Mouse (Mus musculus) hindbrain, embryonic 15.5 days (tissue): ENCODE measurements at regions not wholly inside any gene's neighbourhood (a gene's known extent, or its start where the extent isn't known, plus 50 kb on each side); places are given as distances from the start of the nearest gene placed in this dataset.

ENCODE experiments used
- ATAC-seq: fragments of 200-750 bp; cut with Nextera tagmentation; 2 replicates; pipeline ENCODE4 v1.8.0; 2017; ENCODE audit warnings: low read depth, moderate number of reproducible peaks, moderate TSS enrichment; ENCODE audit not compliant: low FRiP score
- H3K27ac ChIP-seq: fragments of 300-500 bp; sonication (generic); replicated peaks from 2 replicates; pipeline ENCODE4 v1.5.1; 2015; ENCODE audit warnings: mild to moderate bottlenecking, inconsistent platforms
- H3K27me3 ChIP-seq: fragments of 300-500 bp; sonication (generic); 2 replicates; pipeline ENCODE4 v1.6.1; 2015; ENCODE audit warnings: control low read depth, inconsistent platforms
- H3K36me3 ChIP-seq: fragments of 300-500 bp; sonication (generic); 2 replicates; pipeline ENCODE4 v1.6.1; 2015; ENCODE audit warnings: control low read depth, inconsistent platforms
- H3K4me1 ChIP-seq: fragments of 300-500 bp; sonication (generic); replicated peaks from 2 replicates; pipeline ENCODE4 v1.6.1; 2015; ENCODE audit warnings: control low read depth, inconsistent platforms
- H3K4me2 ChIP-seq: fragments of 300-500 bp; sonication (generic); 2 replicates; pipeline ENCODE4 v1.6.1; 2015; ENCODE audit warnings: moderate library complexity, mild to moderate bottlenecking, inconsistent platforms
- H3K4me3 ChIP-seq: fragments of 300-500 bp; sonication (generic); 2 replicates; pipeline ENCODE4 v1.5.1; 2015; ENCODE audit warnings: mild to moderate bottlenecking, inconsistent platforms
- H3K9ac ChIP-seq: fragments of 300-500 bp; sonication (generic); 2 replicates; pipeline ENCODE4 v1.6.1; 2015; ENCODE audit warnings: inconsistent platforms
- H3K9me3 ChIP-seq: fragments of 300-500 bp; sonication (generic); 2 replicates; pipeline ENCODE4 v1.6.1; 2016; ENCODE audit warnings: control low read depth, inconsistent platforms
- WGBS: fragments of 180-500 bp; shearing (Covaris S2); methylation state at CpG from one replicate; pipeline ENCODE4 v1.1.7; 2015; 5-methylcytosine and 5-hydroxymethylcytosine counted together

DNA sequence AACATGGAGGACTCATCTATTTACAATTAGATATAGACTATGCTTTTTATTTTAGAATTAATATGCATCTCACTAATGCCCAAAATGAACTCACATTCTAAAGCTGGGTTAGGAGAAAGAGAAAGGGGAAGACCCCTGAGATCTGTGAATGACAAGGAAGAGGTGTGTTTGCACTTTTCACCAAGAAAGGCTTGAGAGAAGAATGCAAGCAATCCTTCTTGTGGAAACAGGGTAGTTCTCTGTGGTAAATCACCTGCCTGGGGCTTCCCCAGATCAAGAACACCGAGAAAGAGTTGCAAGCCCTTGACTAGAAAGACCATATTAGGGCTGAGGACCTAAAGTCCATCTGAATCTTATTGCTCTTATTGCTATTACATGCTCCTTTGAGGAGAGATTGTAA is 1037.6 kb downstream of the Gsdmc2 start:
- no peak overlapping the region for H3K9ac ChIP-seq
- H3K9me3 ChIP-seq = no peaks in the 10 kb centered on the region
- no peak for ATAC-seq
- no peaks in the 10 kb centered on the region for H3K36me3 ChIP-seq
- no peaks in the 10 kb centered on the region for H3K4me1 ChIP-seq
- no peak overlapping the region for H3K4me2 ChIP-seq
- no peaks in the 10 kb centered on the region for H3K27me3 ChIP-seq
- no peak overlapping the region for H3K4me3 ChIP-seq
- H3K27ac ChIP-seq = no peak overlapping the region
- 90% methylated on average over 1 of the region's 1 CpGs for WGBS

DNA sequence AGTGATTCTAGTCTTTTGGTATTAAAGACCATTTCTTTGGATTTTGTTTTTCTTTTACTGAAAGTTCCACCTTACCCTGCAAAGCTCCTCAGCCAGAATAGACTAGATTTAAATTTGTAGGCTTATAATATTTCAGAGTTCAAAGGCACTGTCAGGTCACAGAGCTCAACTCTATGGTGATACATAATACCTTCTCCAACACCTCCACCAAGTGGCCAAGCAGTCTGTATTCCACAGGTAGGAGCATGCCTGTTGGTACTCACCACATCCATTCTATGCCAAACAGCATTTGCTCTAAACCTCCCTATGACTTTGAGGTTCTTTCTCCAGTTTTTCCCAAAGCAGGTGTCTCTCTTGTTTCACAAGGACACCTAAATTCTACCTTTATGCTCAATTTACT is 1042.2 kb downstream of the Gsdmc2 start:
- no peaks in the 10 kb centered on the region for H3K4me1 ChIP-seq
- ATAC-seq = no peak
- H3K36me3 ChIP-seq = no peaks in the 10 kb centered on the region
- no peaks in the 10 kb centered on the region for H3K27me3 ChIP-seq
- H3K9me3 ChIP-seq = no peaks in the 10 kb centered on the region
- no peak overlapping the region for H3K27ac ChIP-seq
- H3K4me3 ChIP-seq = no peak overlapping the region
- no peak overlapping the region for H3K4me2 ChIP-seq
- no peak overlapping the region for H3K9ac ChIP-seq

DNA sequence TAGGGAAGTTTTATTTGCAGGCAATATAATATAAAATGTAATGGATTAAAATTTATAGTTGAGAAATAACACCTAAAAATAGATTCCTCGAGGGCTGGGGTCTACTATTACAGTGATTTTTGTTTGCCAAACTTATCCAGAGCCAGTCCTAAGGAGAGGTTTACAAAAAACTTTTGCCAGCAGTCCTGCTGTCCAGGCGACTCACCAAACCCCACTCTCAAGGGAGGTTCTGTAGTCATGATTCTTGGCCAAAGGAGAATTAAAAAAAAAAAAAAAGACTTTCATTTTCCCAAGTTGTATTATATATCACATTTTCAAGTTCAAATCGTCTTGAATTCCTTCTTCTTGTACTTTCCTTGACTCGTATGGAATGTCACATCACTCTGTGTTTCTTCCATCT is 1046.2 kb downstream of the Gsdmc2 start:
- H3K4me3 ChIP-seq = no peak overlapping the region
- no peaks in the 10 kb centered on the region for H3K27me3 ChIP-seq
- WGBS = 86% methylated on average over 4 of the region's 4 CpGs

DNA sequence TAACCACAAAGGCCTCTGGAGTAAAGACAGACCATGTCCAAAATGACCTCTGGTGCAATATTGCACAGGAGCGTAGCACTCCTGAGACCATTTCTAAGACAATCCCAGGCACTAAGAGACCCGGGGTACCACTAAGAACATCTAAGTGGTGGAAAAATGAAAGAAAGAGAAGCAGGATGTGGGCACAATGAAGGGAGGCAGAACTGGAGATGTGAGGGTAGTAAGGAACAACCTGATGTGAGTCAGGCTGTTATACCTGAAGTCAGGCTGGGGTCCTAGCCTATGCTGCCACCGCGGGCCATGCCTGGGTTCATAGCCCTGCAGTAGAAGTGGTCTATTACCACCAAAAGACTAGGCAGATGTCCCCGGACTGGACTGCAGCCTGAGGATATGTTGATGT is 1051.4 kb downstream of the Gsdmc2 start:
- Histone ChIP-seq H3K4me2 (no peak overlapping the region), H3K27me3 (no peaks in the 10 kb centered on the region), H3K4me3 (no peak overlapping the region), H3K27ac (no peak overlapping the region), H3K4me1 (no peaks in the 10 kb centered on the region), H3K36me3 (no peaks in the 10 kb centered on the region), H3K9me3 (no peaks in the 10 kb centered on the region), H3K9ac (no peak overlapping the region)
- 97% methylated on average over 5 of the region's 5 CpGs for WGBS
- no peak for ATAC-seq

More for the DNA sequence above, 1046.2 kb downstream of the Gsdmc2 start:
- Histone ChIP-seq H3K4me1 (no peaks in the 10 kb centered on the region), H3K36me3 (no peaks in the 10 kb centered on the region), H3K9ac (no peak overlapping the region), H3K27ac (no peak overlapping the region), H3K9me3 (no peaks in the 10 kb centered on the region), H3K4me2 (no peak overlapping the region)
- no peak for ATAC-seq

- H3K4me2 ChIP-seq = no peak overlapping the region
- no peaks in the 10 kb centered on the region for H3K36me3 ChIP-seq
- H3K27ac ChIP-seq = no peak overlapping the region
- 83% methylated on average over 1 of the region's 1 CpGs for WGBS
- no peaks in the 10 kb centered on the region for H3K4me1 ChIP-seq
- no peaks in the 10 kb centered on the region for H3K27me3 ChIP-seq
- ATAC-seq = no peak
- H3K4me3 ChIP-seq = no peak overlapping the region
- H3K9me3 ChIP-seq = no peaks in the 10 kb centered on the region
- H3K9ac ChIP-seq = no peak overlapping the region
Observed at GRCm38 (mm10) chr15:62792084-62792483, 1052.9 kb downstream of the Gsdmc2 start.

DNA sequence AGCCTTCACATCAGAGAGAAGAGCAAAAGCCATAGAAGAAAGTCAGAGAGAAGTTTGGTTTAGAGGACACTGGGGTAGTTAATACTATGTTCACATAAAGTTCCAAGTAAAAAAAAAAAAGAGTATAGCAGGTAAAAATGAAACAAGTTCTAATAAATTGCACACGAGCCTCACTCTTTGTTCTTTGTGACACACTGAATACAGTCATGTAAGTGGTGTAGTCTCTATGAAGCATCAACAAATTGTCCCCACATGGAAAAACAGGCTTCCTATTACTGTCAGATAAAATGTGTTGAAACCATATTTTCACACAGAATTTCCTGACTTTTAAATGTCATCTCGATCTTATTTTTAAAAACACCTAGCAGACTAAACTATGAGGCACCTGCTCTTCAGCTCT is 1057.2 kb downstream of the Gsdmc2 start:
- no peak for ATAC-seq
- no peaks in the 10 kb centered on the region for H3K9me3 ChIP-seq
- H3K4me3 ChIP-seq = no peak overlapping the region
- H3K27me3 ChIP-seq = no peaks in the 10 kb centered on the region
- H3K36me3 ChIP-seq = no peaks in the 10 kb centered on the region
- no peaks in the 10 kb centered on the region for H3K4me1 ChIP-seq
- WGBS = 93% methylated on average over 2 of the region's 2 CpGs
- H3K9ac ChIP-seq = no peak overlapping the region
- H3K4me2 ChIP-seq = no peak overlapping the region
- H3K27ac ChIP-seq = no peak overlapping the region

- no peaks in the 10 kb centered on the region for H3K27me3 ChIP-seq
- no peak for ATAC-seq
- H3K4me1 ChIP-seq = no peaks in the 10 kb centered on the region
- H3K9ac ChIP-seq = no peak overlapping the region
- no peak overlapping the region for H3K4me3 ChIP-seq
- H3K4me2 ChIP-seq = no peak overlapping the region
- H3K27ac ChIP-seq = no peak overlapping the region
- no peaks in the 10 kb centered on the region for H3K36me3 ChIP-seq
- 76% methylated on average over 1 of the region's 1 CpGs for WGBS
- H3K9me3 ChIP-seq = no peaks in the 10 kb centered on the region
Observed at GRCm38 (mm10) chr15:62786315-62786714, 1058.7 kb downstream of the Gsdmc2 start.

DNA sequence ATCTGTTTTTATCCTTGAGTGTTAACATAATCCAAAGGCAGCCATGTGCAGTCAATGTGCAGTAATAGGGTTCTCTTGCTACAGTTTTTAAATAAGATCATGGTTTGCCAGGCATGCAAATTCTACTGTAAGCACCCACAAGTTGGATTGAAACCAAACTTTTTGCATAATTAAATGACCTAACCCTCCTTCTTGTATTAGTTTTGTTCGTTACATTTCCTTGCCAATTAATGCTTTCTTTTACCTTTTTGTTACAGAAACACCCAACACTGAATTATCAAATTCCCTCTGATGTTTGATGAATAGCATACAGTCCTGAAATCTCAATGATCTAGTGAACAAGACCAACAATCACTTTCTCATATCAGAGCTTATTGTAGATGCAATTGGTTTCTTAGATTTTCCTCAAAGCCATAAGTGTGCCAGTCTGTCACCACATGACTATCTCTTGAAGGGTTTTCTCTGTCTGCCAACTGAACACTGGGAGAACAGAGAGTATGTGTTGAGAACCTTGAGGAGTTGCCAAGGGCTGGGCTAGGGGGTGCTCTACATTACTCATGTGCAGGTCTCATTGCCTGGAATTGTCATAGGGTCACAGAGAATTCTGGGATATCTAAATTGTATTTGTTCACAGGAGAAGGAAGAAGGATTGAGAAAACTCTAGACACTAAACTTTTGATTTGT is 1060.4 kb downstream of the Gsdmc2 start:
- no peak overlapping the region for H3K9ac ChIP-seq
- H3K4me1 ChIP-seq = no peaks in the 10 kb centered on the region
- no peak overlapping the region for H3K4me2 ChIP-seq
- H3K4me3 ChIP-seq = no peak overlapping the region
- ATAC-seq = no peak
- no peaks in the 10 kb centered on the region for H3K36me3 ChIP-seq
- H3K27me3 ChIP-seq = no peaks in the 10 kb centered on the region
- H3K9me3 ChIP-seq = no peaks in the 10 kb centered on the region
- H3K27ac ChIP-seq = no peak overlapping the region
- 88% methylated on average over 1 of the region's 1 CpGs for WGBS

GRCm38 (mm10) chr15:62778899-62779298 is 1066.1 kb downstream of the Gsdmc2 start:
- Histone ChIP-seq H3K4me2 (no peak overlapping the region), H3K9ac (no peak overlapping the region), H3K36me3 (no peaks in the 10 kb centered on the region), H3K27ac (no peak overlapping the region), H3K4me1 (no peaks in the 10 kb centered on the region), H3K27me3 (no peaks in the 10 kb centered on the region), H3K4me3 (no peak overlapping the region), H3K9me3 (no peaks in the 10 kb centered on the region)
- 84% methylated on average over 5 of the region's 5 CpGs for WGBS
- ATAC-seq = no peak

DNA sequence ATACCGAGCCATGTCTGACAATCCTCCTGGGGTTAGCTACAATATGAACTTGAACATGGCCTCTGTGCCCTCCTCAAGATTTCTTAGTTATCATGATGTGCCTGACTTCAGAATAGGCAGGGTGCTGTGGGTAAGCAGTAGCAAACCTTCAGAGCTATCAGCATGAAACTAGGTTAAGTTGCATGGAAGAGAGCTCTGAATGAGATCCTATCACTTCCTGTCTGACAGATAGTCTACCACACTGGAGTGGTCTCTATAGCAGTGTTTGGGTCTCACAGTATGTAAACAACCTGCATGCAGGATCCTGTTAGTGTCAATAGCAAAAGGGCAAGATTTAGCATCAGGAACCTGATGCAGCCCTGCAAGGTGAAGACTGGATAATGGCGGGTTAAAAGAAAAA is 1092.3 kb downstream of the Gsdmc2 start:
- 90% methylated on average over 2 of the region's 2 CpGs for whole genome bisulfite sequencing
- no peak for ATAC-seq
- H3K4me1 ChIP-seq = no peaks in the 10 kb centered on the region
- no peaks in the 10 kb centered on the region for H3K36me3 ChIP-seq
- no peak overlapping the region for H3K9ac ChIP-seq
- no peak overlapping the region for H3K4me3 ChIP-seq
- no peaks in the 10 kb centered on the region for H3K27me3 ChIP-seq
- H3K27ac ChIP-seq = no peak overlapping the region
- H3K4me2 ChIP-seq = no peak overlapping the region
- no peaks in the 10 kb centered on the region for H3K9me3 ChIP-seq

DNA sequence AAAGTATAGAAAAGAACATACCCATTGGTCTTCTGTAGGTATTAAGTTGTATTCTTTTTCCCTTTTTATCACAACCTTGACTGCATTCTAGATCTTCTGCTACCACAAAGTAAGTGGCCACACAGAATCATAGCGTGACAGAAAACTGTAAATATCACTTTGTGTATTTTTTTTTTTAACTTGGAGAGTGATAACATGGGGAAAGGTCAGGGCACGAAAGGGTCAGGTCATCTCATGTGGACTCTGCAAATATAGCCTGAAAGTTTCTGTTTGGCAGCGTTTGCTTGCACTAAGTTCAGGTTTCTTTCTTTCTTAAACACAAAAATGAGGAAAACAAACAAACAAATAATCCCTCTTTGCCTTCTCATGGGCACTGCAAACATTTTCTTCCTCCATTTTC is 1101.1 kb downstream of the Gsdmc2 start:
- no peak overlapping the region for H3K4me2 ChIP-seq
- H3K27ac ChIP-seq = no peak overlapping the region
- H3K9ac ChIP-seq = no peak overlapping the region
- no peaks in the 10 kb centered on the region for H3K9me3 ChIP-seq
- 85% methylated on average over 3 of the region's 3 CpGs for whole genome bisulfite sequencing
- no peaks in the 10 kb centered on the region for H3K4me1 ChIP-seq
- no peak for ATAC-seq
- no peak overlapping the region for H3K4me3 ChIP-seq
- no peaks in the 10 kb centered on the region for H3K36me3 ChIP-seq
- H3K27me3 ChIP-seq = no peaks in the 10 kb centered on the region

GRCm38 (mm10) chr15:62740746-62741145 is 1104.2 kb downstream of the Gsdmc2 start:
- Histone ChIP-seq H3K27ac (no peak overlapping the region), H3K4me2 (no peak overlapping the region), H3K27me3 (no peaks in the 10 kb centered on the region), H3K9ac (no peak overlapping the region), H3K36me3 (no peaks in the 10 kb centered on the region), H3K4me1 (no peaks in the 10 kb centered on the region), H3K9me3 (no peaks in the 10 kb centered on the region), H3K4me3 (no peak overlapping the region)
- no peak for ATAC-seq
- 37% methylated on average over 2 of the region's 2 CpGs for WGBS

GRCm38 (mm10) chr15:62735334-62735733 is 1109.6 kb downstream of the Gsdmc2 start:
- no peaks in the 10 kb centered on the region for H3K36me3 ChIP-seq
- H3K4me2 ChIP-seq = no peak overlapping the region
- WGBS = 97% methylated on average over 1 of the region's 1 CpGs
- H3K9ac ChIP-seq = no peak overlapping the region
- no peak overlapping the region for H3K4me3 ChIP-seq
- no peak for ATAC-seq
- H3K4me1 ChIP-seq = no peaks in the 10 kb centered on the region
- H3K9me3 ChIP-seq = no peaks in the 10 kb centered on the region
- H3K27me3 ChIP-seq = no peaks in the 10 kb centered on the region
- H3K27ac ChIP-seq = no peak overlapping the region
